8 mouse cellular contexts compared by ENCODE assay signal in the genomic region with DNA sequence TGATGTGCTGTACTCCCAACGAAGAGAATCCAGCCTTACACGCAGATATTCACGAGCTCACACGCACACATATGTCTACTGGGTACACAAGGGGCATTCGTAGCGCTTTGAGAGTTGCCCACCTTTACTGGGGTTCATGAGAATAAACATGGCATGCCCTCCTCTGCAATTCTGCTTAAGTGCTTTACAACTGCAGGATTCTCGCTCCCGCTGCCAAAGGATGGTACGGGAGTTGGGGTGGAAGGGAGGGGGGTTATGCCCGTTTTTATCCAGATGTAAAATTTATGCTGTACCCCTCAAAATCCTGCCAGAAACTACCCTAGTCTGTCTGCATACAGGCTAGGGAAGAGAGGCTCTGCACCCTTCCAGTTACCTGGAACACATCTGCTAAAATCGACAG. TPM values are rescaled to one million over a fixed set of nuclear protein-coding genes. Genes with fewer than 3 reads are reported as not detected.
DNase-seq lines count a peak whose midpoint lies in the region; ATAC-seq lines count a peak whose summit lies in the region.

No protein-coding gene starts in this region.

- H3K9me3 ChIP-seq in limb, embryonic 15.5 days: no peaks in the 10 kb centered on the region
- H3K9me3 ChIP-seq in stomach, embryonic 15.5 days: no peaks in the 10 kb centered on the region

- peak overlapping the region; percentile 72; the same call in 1 of the 2 replicates for H3K9ac ChIP-seq in limb, embryonic 15.5 days
- H3K9ac ChIP-seq in stomach, embryonic 15.5 days: peak overlapping the region; percentile 77

- peaks cover 23% of the 10 kb centered on the region for H3K4me1 ChIP-seq in limb, embryonic 15.5 days
- H3K4me1 ChIP-seq in stomach, embryonic 15.5 days: no peaks in the 10 kb centered on the region

- H3K27me3 ChIP-seq in limb, embryonic 15.5 days: peaks cover 18% of the 10 kb centered on the region
- no peaks in the 10 kb centered on the region for H3K27me3 ChIP-seq in stomach, embryonic 15.5 days (replicated peaks)

- no peaks in the 10 kb centered on the region for H3K36me3 ChIP-seq in limb, embryonic 15.5 days
- no peaks in the 10 kb centered on the region for H3K36me3 ChIP-seq in stomach, embryonic 15.5 days

- 30% methylated on average over 11 of the region's 11 CpGs for WGBS in limb, embryonic 15.5 days
- 24% methylated on average over 11 of the region's 11 CpGs for WGBS in stomach, embryonic 15.5 days

- no peak overlapping the region for H3K27ac ChIP-seq in limb, embryonic 15.5 days
- no peak overlapping the region for H3K27ac ChIP-seq in stomach, embryonic 15.5 days

- peak overlapping the region; percentile 75 for H3K4me3 ChIP-seq in limb, embryonic 15.5 days
- H3K4me3 ChIP-seq in stomach, embryonic 15.5 days (replicated peaks): peak overlapping the region; percentile 68

- H3K4me2 ChIP-seq in limb, embryonic 15.5 days: peak overlapping the region; percentile 98
- H3K4me2 ChIP-seq in stomach, embryonic 15.5 days: peak overlapping the region; percentile 90

- no peak for DNase-seq in frontal cortex, adult 2 months (ENCODE audit: extremely low spot score in 1 of 2, low spot score in 1 of 2)
- DNase-seq in retina, embryonic 14.5 days (ENCODE audit: low spot score): peak; percentile 14
- DNase-seq in retina, postnatal 1 day: no peak
- no peak for DNase-seq in thymus, postnatal 10 days (ENCODE audit: low spot score in 2 of 2)
- no peak for DNase-seq in right cerebral cortex, adult 18-20 months

- ATAC-seq in frontal cortex, adult (ENCODE audit: low TSS enrichment): 0 out of 2 replicates have a peak, but pooled peaks have one; percentile 2
- ATAC-seq in limb, embryonic 15.5 days (ENCODE audit: insufficient number of reproducible peaks, low FRiP score, low TSS enrichment, low read depth): no peak
- no peak for ATAC-seq in stomach, embryonic 15.5 days (ENCODE audit: insufficient read depth, low FRiP score, low read depth)

RNA-seq across cellular contexts. Expression of a gene that starts 0.9 kb away (rescaled TPM):
- 56.3 and 63.5 TPM in 2 replicates for polyA plus RNA-seq in frontal cortex, adult 2 months (2012; rRNA removed)
- 3.6 and 5.0 TPM in 2 replicates for polyA plus RNA-seq in limb, embryonic 15.5 days (2015; fragmentation: Nextera tagmentation; extraction: Ambion mirVana)
- 11.4 and 12.9 TPM in 2 replicates for polyA plus RNA-seq in stomach, embryonic 15.5 days (2015; fragmentation: Nextera tagmentation; extraction: Ambion mirVana)
